Mouse (Mus musculus) layer of hippocampus, postnatal 10 days (tissue): ENCODE results near the gene Hivep2. TPM values are rescaled to one million over a fixed set of nuclear protein-coding genes. Genes with fewer than 3 reads are reported as not detected.

Experiments
- DNase-seq, 2 experiments: peaks; one replicate each; pipeline ENCODE4 v3.0.0; 2021; ENCODE audit warnings: low spot score in 2 of 2
- total RNA-seq, 2 experiments: library from RNA; stranded (reverse); gene quantifications; 2 replicates each; pipeline ENCODE4 v1.2.3; 2021

The Hivep2 gene
- total RNA-seq, 2 experiments from 2014 or later, result 215 to 228 TPM

DNA sequence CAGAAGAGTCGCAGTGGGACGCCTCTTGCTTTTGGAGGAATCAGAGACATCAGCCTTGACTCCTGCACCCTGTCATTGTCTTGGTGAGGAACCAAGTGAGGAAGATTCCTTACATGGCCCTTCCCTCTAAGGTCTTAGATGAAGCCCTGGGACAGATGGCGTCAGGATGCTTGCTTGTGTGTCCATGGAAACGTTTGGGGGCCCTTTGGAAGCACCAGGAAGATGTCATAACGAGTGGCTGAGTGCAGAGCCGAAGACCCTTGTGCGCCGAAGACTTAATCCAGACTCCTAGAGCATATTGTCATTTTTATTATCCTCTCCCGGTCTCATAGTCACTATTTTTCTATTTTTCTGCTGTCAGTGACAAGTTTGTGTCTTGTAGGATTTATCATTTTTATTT, 111.0 kb downstream of the Hivep2 start:
- DNase-seq, result no peak

- no peak for DNase-seq
Observed at GRCm38 (mm10) chr10:14080830-14081229, 115.0 kb downstream of the Hivep2 start.

DNA sequence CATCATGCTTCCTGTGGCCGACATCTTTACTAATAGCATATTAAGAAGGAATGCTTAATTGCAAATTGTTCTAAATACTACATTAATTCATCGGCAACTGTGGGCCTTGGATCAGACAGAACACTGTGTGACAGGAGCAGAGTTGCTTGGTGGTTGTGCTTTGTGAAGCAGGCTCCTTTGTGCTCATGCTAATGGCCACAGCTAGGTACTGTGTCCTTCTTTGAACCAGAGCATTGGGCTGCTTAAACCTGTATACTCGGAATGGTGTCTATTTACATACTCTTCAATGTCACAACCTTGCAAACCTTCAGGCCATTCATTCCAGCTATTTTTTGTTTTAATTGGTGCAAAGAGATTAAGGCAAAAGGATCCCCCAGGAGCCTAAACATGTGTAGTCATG, 115.9 kb downstream of the Hivep2 start:
- DNase-seq, result no peak

DNA sequence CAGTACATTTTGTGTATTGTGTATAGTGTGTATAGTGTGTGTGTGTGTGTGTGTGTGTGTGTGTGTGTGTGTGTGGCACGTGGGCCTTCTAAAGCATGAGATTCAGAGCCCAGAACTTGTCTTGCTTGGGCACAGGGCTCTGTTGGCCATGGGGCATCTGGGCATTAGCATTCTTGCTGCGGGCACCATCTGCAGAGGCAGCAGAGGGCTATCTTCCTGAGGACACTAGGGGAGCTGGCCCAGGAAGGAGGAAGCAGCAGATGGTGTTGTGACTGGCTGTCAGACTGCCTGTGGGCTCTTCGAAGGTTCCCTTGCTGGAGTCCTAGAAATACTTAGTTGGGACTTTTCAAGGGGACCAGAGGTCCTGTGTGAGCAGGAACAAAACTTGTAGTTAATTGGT, 116.4 kb downstream of the Hivep2 start:
- DNase-seq, result no peak

- no peak for DNase-seq
Observed at GRCm38 (mm10) chr10:14085241-14085659, 119.4 kb downstream of the Hivep2 start.

- no peak for DNase-seq
Observed at GRCm38 (mm10) chr10:14085882-14086515, 120.1 kb downstream of the Hivep2 start.

GRCm38 (mm10) chr10:14087316-14087715, 121.4 kb downstream of the Hivep2 start:
- no peak for DNase-seq

- no peak for DNase-seq
Observed at GRCm38 (mm10) chr10:14089488-14089887, 123.6 kb downstream of the Hivep2 start.

DNA sequence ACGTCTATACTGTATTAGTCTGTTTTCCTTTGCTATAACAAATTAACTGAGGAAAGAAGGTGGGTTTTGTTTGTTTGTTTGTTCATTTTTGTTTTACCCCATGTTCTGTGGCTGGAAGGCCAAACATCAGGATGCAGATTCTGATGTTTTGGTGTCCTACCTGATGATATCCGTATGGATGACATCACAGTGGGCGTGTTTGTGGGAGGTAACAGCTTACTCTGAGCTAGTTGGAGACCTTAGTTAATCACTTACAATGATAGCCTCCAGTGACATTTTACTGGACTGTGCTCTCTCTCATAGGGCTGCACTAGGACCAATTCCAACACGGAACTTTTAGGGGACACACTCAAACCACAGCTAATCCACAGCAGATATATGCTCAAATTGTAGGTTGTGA, 128.2 kb downstream of the Hivep2 start:
- DNase-seq, result no peak

DNA sequence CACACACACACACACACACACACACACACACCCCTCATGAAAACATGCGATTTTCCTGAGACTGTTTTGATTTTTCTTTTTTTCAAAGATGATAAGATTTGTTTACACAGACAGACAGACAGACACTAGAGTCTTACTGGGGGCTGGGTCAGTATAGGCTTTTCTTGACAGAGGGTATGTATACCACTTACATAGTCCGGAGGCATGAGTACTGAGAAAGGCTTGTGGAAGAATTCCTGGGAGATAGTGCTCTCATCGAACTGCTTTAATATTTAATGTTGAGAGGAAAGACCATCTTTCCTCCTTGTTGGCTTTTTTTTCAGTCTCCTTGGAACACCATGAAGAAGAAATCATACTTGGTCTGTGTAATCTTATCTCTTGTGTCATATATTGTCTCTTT, 130.2 kb downstream of the Hivep2 start:
- no peak for DNase-seq

DNA sequence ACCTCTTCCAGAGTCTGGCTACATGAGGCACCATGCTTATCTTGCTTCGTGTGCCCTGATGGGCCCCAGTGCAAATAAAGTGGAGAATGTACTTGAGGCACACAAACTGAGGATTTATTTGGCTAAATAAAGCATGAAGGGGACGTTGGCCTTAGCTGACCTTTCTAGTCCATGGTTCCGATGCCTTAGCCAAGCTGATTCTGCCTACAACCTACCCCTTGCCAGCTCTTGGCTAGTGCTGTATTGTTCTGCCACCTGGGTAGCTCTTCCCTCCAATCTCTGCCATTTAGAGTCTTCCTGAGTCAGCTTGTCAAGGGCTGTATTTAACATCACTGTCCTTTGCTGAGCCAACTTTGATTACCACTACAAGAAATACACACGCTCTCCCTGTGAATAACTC, 133.3 kb downstream of the Hivep2 start:
- no peak for DNase-seq

DNA sequence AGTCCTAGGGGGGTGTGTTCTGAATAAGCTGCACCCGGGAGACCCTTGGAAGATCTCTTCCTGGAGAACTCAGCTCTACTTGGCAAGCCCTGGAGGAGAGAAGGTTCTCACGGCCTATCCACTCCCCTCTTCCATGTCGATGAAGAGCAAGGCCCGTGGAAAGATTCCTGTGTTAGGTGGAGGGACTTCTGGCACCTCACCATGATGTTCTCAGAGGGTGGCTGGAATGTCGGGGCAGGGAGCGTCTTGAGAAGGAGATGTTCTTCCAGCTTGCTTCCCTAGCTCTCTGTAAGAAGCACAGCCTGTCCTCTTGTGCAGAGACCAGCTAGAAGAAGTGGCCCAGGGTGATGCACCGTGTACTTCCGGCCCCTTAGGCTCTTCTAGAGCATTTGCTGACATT, 134.2 kb downstream of the Hivep2 start:
- no peak for DNase-seq

GRCm38 (mm10) chr10:14100847-14101246, 135.0 kb downstream of the Hivep2 start:
- DNase-seq, result no peak

DNA sequence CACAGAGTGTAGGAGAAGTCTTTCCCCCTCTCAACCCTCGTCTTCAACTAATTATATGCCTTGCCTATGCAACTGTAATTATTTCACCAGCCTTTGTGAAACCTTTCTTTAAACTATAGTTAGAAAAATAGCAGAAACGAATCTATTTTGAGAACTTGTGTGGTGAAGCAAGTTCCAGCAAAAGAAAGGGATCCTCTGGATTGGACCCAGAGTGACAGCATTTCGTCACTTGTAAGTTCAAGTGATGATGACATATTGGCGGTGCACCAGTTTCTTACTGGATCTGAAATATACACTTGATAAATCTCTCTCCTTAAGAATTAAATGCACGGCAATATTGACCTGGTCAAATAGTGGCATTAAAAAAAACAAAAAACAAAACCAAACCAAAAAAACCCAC, 136.1 kb downstream of the Hivep2 start:
- DNase-seq, result no peak

GRCm38 (mm10) chr10:14107980-14108671, 142.3 kb downstream of the Hivep2 start:
- no peak for DNase-seq

DNA sequence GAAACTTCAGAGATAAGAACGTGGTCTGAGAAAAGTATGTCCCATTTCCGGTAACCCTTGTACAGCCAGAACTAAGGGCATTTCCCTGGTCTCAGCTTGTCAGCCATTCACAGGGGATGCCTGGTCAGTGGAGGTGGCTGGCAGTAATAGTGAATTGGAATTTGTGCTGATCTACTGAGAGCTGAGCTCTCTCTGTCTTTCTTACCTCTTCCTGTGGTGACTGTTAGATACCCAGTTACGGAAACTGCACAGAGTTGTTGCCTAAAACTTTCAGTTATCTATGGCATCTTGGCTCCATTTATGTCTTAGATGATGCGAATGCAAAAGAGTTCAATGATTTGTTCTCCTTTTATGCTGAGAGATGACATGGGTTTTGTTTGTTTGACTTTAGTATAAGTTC, 150.0 kb downstream of the Hivep2 start:
- no peak for DNase-seq

DNA sequence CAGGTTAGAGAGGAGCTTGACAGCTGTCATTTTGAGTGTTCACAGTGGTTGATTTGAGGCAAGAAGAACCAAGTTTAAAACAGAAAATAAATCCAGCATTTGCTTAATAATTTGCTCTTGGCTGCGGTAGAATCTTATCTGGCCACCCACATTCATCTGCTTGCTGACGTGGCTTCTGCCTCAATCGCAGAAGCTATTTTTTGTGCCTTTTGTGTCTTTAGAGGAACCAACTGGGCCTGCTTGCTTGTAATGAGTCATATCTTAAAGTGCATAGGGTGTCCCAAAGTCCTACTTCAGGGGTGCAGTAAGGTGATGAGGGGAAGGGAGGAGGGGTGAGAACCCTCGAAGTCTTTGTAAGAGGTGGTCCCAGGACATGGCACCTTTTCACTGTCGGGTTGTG, 151.1 kb downstream of the Hivep2 start:
- no peak for DNase-seq

DNA sequence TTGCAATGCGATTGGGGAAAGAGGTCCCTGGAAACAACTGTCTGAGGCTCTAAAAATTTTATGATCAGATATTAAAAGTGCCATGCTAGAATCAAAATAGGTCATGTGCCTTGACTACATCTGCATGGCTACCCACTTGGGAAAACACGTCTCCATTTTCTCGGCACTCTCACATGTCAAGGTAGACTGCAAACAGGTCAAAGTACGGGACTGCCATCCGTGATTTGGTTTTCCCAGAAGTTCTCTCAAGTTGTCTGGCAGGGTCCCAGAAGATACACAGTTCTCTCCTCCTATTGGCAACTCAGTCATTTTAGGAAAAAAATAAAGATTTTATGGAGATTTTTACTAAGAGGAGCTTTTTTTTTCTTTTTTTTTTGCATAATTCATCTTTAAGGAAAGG, 153.3 kb downstream of the Hivep2 start:
- DNase-seq, result no peak

DNA sequence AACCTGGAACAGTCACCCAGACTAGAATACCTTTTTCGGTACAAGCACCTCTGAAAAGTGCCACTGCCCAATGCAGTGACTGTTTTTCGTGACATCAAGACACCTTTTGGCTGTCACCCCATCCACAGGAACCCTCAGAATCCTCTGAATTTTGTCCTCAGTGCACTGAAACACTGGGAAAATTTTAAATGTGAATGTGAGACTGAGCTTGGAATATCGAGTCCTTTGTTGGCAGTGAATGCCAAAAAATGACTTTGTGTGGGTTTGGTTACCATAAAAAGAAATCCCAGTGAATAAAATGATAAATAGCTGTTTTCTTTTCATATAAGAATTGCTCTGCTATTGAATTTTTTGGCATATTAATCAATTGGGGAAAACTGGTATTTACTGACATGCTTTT, 154.6 kb downstream of the Hivep2 start:
- DNase-seq, result no peak

DNA sequence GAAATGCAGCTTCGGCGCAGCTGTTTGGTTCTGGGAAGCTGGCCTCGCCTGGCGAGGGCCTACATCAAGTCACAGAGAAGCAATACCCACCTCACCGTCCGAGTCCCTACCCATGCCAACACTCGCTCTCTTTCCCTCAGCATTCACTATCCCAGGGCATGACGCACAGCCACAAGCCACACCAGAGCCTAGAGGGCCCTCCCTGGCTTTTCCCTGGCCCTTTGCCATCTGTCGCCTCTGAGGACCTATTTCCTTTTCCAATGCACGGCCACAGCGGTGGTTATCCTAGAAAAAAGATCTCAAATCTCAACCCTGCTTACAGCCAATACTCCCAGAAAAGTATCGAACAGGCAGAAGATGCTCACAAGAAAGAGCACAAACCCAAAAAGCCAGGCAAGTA, 162.0 kb downstream of the Hivep2 start:
- DNase-seq, result no peak

DNA sequence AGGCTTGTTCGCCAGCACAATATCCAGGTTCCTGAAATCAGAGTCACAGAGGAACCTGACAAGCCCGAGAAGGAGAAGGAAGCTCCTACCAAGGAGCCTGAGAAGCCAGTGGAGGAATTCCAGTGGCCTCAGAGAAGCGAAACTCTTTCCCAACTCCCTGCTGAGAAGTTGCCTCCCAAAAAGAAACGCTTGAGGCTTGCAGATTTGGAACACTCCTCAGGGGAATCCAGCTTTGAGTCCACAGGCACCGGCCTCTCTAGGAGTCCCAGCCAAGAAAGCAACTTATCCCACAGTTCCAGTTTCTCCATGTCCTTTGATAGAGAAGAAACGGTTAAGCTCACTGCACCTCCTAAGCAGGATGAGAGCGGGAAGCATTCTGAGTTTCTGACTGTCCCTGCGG, 164.4 kb downstream of the Hivep2 start:
- no peak for DNase-seq

DNA sequence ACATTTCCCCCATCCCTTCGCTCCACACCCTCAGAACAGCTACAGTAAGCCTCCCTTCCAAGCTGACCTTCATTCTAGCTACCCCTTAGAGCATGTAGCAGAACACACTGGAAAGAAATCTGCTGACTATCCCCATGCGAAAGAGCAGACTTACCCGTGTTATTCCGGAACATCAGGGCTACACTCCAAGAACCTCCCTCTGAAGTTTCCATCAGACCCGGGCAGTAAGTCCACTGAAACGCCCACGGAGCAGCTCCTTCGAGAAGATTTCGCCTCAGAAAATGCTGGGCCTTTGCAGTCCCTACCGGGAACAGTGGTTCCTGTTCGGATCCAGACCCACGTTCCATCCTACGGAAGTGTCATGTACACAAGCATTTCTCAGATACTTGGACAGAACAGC, 165.4 kb downstream of the Hivep2 start:
- no peak for DNase-seq

GRCm38 (mm10) chr10:14132061-14132460, 166.2 kb downstream of the Hivep2 start:
- no peak for DNase-seq
